Mouse (Mus musculus): ENCODE measurements at regions not wholly inside any gene's neighbourhood (a gene's known extent, or its start where the extent isn't known, plus 50 kb on each side); places are given as distances from the start of the nearest gene placed in this dataset.

DNA sequence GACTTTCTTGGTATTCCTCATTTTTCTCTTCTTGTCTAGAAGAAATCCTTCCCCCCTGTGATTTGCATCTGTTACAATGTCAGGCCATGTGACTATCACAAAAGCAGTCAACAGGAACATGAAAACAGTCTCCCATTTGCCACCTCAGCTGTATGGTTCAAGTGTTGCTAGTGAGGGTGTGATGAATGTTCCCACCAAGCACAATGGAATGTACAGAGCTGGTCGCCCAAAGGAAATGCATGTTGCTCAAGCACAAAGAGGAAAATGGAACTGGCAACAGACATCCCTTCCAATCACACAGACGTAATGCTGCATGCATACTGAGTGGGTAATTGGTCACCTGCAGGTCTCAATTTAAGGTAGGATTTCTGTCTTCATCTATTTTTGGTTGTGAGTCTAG lies 324.1 kb upstream of the BC052040 start:
- intact Hi-C loops (cut with DNase I) = no loop called here
- WGBS = 63% methylated on average over 2 of the region's 2 CpGs

DNA sequence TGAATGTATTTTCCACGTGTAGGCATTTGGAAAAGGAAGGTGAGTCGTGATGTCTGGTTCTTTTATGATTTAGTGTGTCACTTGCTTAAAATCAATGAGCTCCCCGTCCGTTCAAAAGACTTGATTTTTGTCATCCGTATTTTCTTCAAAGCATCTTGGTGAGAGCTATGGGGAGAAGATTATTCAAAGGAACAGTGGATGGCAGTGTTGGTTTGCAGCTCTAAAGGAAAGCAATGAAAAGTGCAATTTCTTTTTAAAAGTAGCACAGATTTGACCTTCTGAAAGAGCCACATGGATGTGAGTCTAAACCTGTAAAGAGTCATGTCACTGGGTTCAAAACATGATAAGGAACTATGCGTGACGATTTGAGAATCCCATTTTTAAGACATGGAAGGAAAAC lies 313.3 kb upstream of the BC052040 start:
- H3K9ac ChIP-seq (ENCODE audit: low read depth, low read length) = no peak overlapping the region
- H3K27me3 ChIP-seq (ENCODE audit: control insufficient read depth, insufficient read depth, low read length) = no peaks in the 10 kb centered on the region
- DNase-seq = no peak
- no peaks in the 10 kb centered on the region for H3K4me1 ChIP-seq (ENCODE audit: control insufficient read depth, insufficient read depth, low read length)
- WGBS = 51% methylated on average over 7 of the region's 7 CpGs
- intact Hi-C loops (cut with DNase I) = no loop called here
- no peak overlapping the region for H3K4me3 ChIP-seq
- TF ChIP-seq POLR2A (IDR thresholded peaks at IDR 0.05; ENCODE audit: insufficient read depth, low read depth, low read length) (no peak), CTCF (IDR thresholded peaks at IDR 0.05) (no peak), EP300 (IDR thresholded peaks at IDR 0.05; ENCODE audit: insufficient read depth, low read depth, low read length) (no peak)
- no peaks in the 10 kb centered on the region for H3K36me3 ChIP-seq (ENCODE audit: control insufficient read depth, insufficient read depth, low read length)
- H3K79me2 ChIP-seq (replicated peaks; ENCODE audit: control insufficient read depth, insufficient read depth, low read length) = no peaks in the 10 kb centered on the region
- no peak overlapping the region for H3K27ac ChIP-seq

More for the DNA sequence above, 324.1 kb upstream of the BC052040 start:
- H3K27me3 ChIP-seq (ENCODE audit: control insufficient read depth, insufficient read depth, low read length) = no peaks in the 10 kb centered on the region
- no peak overlapping the region for H3K9ac ChIP-seq (ENCODE audit: low read depth, low read length)
- no peaks in the 10 kb centered on the region for H3K79me2 ChIP-seq (replicated peaks; ENCODE audit: control insufficient read depth, insufficient read depth, low read length)
- H3K27ac ChIP-seq = no peak overlapping the region
- H3K4me3 ChIP-seq = no peak overlapping the region
- H3K36me3 ChIP-seq (ENCODE audit: control insufficient read depth, insufficient read depth, low read length) = no peaks in the 10 kb centered on the region
- TF ChIP-seq CTCF (IDR thresholded peaks at IDR 0.05) (no peak), POLR2A (IDR thresholded peaks at IDR 0.05; ENCODE audit: insufficient read depth, low read depth, low read length) (no peak), EP300 (IDR thresholded peaks at IDR 0.05; ENCODE audit: insufficient read depth, low read depth, low read length) (no peak)
- no peak for DNase-seq
- H3K4me1 ChIP-seq (ENCODE audit: control insufficient read depth, insufficient read depth, low read length) = no peaks in the 10 kb centered on the region

DNA sequence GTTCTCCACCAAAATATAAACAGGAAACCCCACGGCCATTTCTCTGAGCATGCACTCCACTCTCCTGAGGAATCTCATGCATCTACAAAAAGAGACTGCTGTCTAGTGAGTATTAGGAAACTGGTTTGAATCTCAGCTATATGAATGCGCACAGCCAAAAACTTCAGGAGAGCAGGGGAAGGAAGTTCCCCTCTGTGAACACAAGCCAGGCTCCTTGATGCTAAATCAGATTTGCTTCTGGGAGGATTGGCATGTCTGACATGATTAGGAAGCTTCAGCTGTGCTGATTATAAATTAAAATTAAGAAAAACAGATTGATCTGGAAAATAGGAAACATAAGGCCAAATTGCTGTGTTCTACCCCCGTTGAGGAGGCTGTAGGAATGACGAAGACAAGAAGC lies 304.1 kb upstream of the BC052040 start:
- H3K9ac ChIP-seq (ENCODE audit: low read depth, low read length) = no peak overlapping the region
- H3K27me3 ChIP-seq (ENCODE audit: control insufficient read depth, insufficient read depth, low read length) = no peaks in the 10 kb centered on the region
- whole genome bisulfite sequencing = 61% methylated on average over 4 of the region's 4 CpGs
- no peak for DNase-seq
- no peaks in the 10 kb centered on the region for H3K36me3 ChIP-seq (ENCODE audit: control insufficient read depth, insufficient read depth, low read length)
- H3K27ac ChIP-seq = no peak overlapping the region
- intact Hi-C loops (cut with DNase I) = no loop called here
- no peak overlapping the region for H3K4me3 ChIP-seq
- TF ChIP-seq CTCF (IDR thresholded peaks at IDR 0.05) = no peak
- TF ChIP-seq EP300 (IDR thresholded peaks at IDR 0.05; ENCODE audit: insufficient read depth, low read depth, low read length) = no peak
- no peak for TF ChIP-seq POLR2A (IDR thresholded peaks at IDR 0.05; ENCODE audit: insufficient read depth, low read depth, low read length)
- H3K79me2 ChIP-seq (replicated peaks; ENCODE audit: control insufficient read depth, insufficient read depth, low read length) = no peaks in the 10 kb centered on the region
- H3K4me1 ChIP-seq (ENCODE audit: control insufficient read depth, insufficient read depth, low read length) = no peaks in the 10 kb centered on the region

DNA sequence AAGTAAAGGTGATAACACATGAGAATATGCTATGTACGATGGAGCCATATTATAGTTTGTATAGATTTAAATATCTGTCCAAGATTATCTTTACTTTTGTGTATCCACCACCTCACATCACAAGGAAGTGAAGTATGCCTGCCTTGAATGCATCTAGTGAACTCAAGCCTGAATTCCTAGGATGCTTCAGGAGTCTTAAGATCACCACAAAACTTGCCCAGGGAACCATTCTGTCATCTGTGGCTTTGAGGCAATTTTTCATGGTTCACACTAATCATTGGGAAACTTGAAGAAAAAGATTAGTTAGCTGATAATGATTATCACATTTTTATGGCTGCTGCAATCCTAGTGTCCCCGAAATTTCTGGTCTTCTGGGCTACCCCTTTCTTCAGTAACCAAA lies 288.5 kb upstream of the BC052040 start:
- H3K4me3 ChIP-seq = no peak overlapping the region
- DNase-seq = no peak
- H3K4me1 ChIP-seq (ENCODE audit: control insufficient read depth, insufficient read depth, low read length) = no peaks in the 10 kb centered on the region
- H3K27ac ChIP-seq = no peak overlapping the region
- 64% methylated on average over 2 of the region's 2 CpGs for WGBS
- no peaks in the 10 kb centered on the region for H3K27me3 ChIP-seq (ENCODE audit: control insufficient read depth, insufficient read depth, low read length)
- no peak overlapping the region for H3K9ac ChIP-seq (ENCODE audit: low read depth, low read length)
- TF ChIP-seq CTCF (IDR thresholded peaks at IDR 0.05) (no peak), EP300 (IDR thresholded peaks at IDR 0.05; ENCODE audit: insufficient read depth, low read depth, low read length) (no peak), POLR2A (IDR thresholded peaks at IDR 0.05; ENCODE audit: insufficient read depth, low read depth, low read length) (no peak)
- H3K79me2 ChIP-seq (replicated peaks; ENCODE audit: control insufficient read depth, insufficient read depth, low read length) = no peaks in the 10 kb centered on the region
- intact Hi-C loops (cut with DNase I) = no loop called here
- H3K36me3 ChIP-seq (ENCODE audit: control insufficient read depth, insufficient read depth, low read length) = no peaks in the 10 kb centered on the region

DNA sequence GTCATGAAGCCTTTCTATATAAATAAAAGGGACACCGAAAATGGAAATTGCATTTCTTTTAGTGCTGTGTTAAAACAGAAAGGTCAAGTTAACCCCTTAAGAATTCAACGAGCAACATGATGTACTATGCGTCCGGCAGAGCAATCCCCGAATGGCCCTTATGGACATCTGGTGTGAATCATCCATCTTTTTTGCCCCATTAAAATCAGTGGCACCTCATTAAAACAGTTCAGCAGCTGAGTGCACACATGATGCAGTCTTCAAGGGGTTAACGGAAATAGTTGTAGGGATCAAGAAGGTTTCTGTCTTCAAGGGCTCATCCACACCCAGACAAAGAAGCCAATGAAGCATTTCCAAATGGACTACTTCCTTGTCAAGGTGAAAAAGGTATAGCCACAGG lies 284.1 kb upstream of the BC052040 start:
- intact Hi-C loops (cut with DNase I) = no loop called here
- no peaks in the 10 kb centered on the region for H3K4me1 ChIP-seq (ENCODE audit: control insufficient read depth, insufficient read depth, low read length)
- DNase-seq = no peak
- no peak overlapping the region for H3K4me3 ChIP-seq
- no peaks in the 10 kb centered on the region for H3K27me3 ChIP-seq (ENCODE audit: control insufficient read depth, insufficient read depth, low read length)
- H3K9ac ChIP-seq (ENCODE audit: low read depth, low read length) = no peak overlapping the region
- no peak overlapping the region for H3K27ac ChIP-seq
- no peaks in the 10 kb centered on the region for H3K79me2 ChIP-seq (replicated peaks; ENCODE audit: control insufficient read depth, insufficient read depth, low read length)
- WGBS = 90% methylated on average over 6 of the region's 6 CpGs
- no peak for TF ChIP-seq CTCF (IDR thresholded peaks at IDR 0.05)
- no peaks in the 10 kb centered on the region for H3K36me3 ChIP-seq (ENCODE audit: control insufficient read depth, insufficient read depth, low read length)

DNA sequence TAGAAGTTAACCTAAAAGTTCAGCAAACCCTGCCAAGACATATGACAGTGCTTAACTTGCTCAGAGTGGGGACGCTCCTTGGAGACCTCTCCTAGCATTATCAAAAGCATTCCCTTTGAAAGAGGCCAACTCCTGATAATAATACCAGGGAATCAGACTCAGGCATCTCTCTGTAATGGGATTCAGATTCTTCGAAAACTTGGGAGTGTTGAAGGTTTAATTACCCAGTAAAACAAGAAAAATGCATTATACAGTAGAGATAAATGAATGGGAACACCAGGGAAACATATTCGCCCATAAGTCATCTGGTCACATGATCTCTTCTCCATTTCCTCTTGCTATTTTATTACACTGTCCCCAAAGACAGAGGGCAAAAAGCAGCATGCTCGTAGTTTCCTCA lies 274.3 kb upstream of the BC052040 start:
- no peak for TF ChIP-seq EP300 (IDR thresholded peaks at IDR 0.05; ENCODE audit: insufficient read depth, low read depth, low read length)
- no peak for TF ChIP-seq CTCF (IDR thresholded peaks at IDR 0.05)
- TF ChIP-seq POLR2A (IDR thresholded peaks at IDR 0.05; ENCODE audit: insufficient read depth, low read depth, low read length) = no peak
- intact Hi-C loops (cut with DNase I) = no loop called here
- no peaks in the 10 kb centered on the region for H3K4me1 ChIP-seq (ENCODE audit: control insufficient read depth, insufficient read depth, low read length)
- WGBS = 71% methylated on average over 4 of the region's 4 CpGs
- no peak overlapping the region for H3K4me3 ChIP-seq
- no peaks in the 10 kb centered on the region for H3K79me2 ChIP-seq (replicated peaks; ENCODE audit: control insufficient read depth, insufficient read depth, low read length)
- no peaks in the 10 kb centered on the region for H3K36me3 ChIP-seq (ENCODE audit: control insufficient read depth, insufficient read depth, low read length)
- H3K9ac ChIP-seq (ENCODE audit: low read depth, low read length) = no peak overlapping the region
- H3K27ac ChIP-seq = no peak overlapping the region
- DNase-seq = no peak
- no peaks in the 10 kb centered on the region for H3K27me3 ChIP-seq (ENCODE audit: control insufficient read depth, insufficient read depth, low read length)

Measured in heart, adult 2 months (tissue).